Mouse (Mus musculus): ENCODE results near the gene Gprin1. TPM values are rescaled to one million over a fixed set of nuclear protein-coding genes. Genes with fewer than 3 reads are reported as not detected.

Gene Gprin1
- total and polyA plus RNA-seq, 2 experiments from 2014 or later: 23.0 to 170 TPM

DNA sequence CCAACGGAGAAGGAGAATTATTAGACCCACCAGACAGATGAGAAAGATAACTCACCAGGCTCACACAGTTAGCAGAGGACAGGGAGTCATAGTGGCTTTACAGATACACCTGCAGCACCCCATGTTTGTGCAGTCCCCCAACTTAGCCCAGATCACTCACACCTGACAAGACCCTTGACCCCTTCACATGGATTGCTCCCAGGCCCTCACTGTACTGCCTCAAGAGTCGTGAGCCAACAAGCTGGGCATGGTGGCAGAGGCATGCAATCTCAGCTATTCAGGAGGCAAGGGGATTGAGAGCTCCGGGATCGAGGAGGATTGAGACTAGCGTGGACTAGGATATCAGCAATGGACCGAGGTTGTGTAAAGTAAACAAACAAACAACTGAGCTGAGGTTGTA, 4.1 kb upstream of the Gprin1 start:
- H3K4me2 ChIP-seq (ENCODE audit: low read depth, low read length, poor library complexity, severe bottlenecking): no peak overlapping the region
- WGBS: 61% methylated on average over 6 of the region's 6 CpGs
- no peak overlapping the region for H3K4me3 ChIP-seq (ENCODE audit: low read depth, low read length)
- no peaks in the 10 kb centered on the region for H3K27me3 ChIP-seq (ENCODE audit: insufficient read depth, low read length)
- H3K27ac ChIP-seq (ENCODE audit: low read depth, low read length): no peak overlapping the region
- H3K36me3 ChIP-seq (ENCODE audit: insufficient read depth, low read length): no peaks in the 10 kb centered on the region
- DNase-seq (ENCODE audit: low spot score) (no peak), ATAC-seq (ENCODE audit: low FRiP score) (no peak)
- H3K4me1 ChIP-seq (ENCODE audit: insufficient read depth, low read length): peaks cover 19% of the 10 kb centered on the region
- no peaks in the 10 kb centered on the region for H3K9me3 ChIP-seq (ENCODE audit: low read length)
- no peak for TF ChIP-seq CTCF (IDR thresholded peaks at IDR 0.05)
- no peak overlapping the region for H3K9ac ChIP-seq (replicated peaks; ENCODE audit: low read length, poor library complexity, severe bottlenecking)

DNA sequence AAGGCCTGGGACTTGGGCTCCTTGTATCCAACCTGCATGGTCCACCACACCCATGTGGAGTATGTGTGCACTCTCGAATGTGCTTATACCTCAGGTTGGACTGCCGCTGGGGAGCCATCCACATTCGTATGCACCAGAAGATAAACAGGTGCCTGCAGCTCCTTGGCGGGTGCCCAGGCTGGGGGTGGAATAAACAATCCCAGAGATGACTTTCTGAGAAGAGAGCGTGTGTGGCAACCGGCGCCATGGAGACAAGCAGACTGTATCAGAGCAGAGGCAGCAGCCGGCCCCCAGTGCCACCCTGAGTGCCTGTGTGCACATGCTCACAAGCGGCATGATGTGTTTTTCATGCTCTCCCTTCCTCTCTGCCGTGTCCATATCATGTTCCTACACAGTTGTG, 3.0 kb upstream of the Gprin1 start:
- Histone ChIP-seq H3K36me3 (ENCODE audit: insufficient read depth, low read length) (no peaks in the 10 kb centered on the region), H3K27ac (ENCODE audit: low read depth, low read length) (no peak overlapping the region), H3K9ac (replicated peaks; ENCODE audit: low read length, poor library complexity, severe bottlenecking) (no peak overlapping the region), H3K4me2 (ENCODE audit: low read depth, low read length, poor library complexity, severe bottlenecking) (no peak overlapping the region), H3K4me3 (ENCODE audit: low read depth, low read length) (no peak overlapping the region), H3K27me3 (ENCODE audit: insufficient read depth, low read length) (no peaks in the 10 kb centered on the region), H3K4me1 (ENCODE audit: insufficient read depth, low read length) (peaks cover 25% of the 10 kb centered on the region), H3K9me3 (ENCODE audit: low read length) (no peaks in the 10 kb centered on the region)
- no peak for TF ChIP-seq CTCF (IDR thresholded peaks at IDR 0.05)
- ATAC-seq (ENCODE audit: low FRiP score) (no peak), DNase-seq (ENCODE audit: low spot score) (no peak)
- WGBS: 57% methylated on average over 10 of the region's 10 CpGs

DNA sequence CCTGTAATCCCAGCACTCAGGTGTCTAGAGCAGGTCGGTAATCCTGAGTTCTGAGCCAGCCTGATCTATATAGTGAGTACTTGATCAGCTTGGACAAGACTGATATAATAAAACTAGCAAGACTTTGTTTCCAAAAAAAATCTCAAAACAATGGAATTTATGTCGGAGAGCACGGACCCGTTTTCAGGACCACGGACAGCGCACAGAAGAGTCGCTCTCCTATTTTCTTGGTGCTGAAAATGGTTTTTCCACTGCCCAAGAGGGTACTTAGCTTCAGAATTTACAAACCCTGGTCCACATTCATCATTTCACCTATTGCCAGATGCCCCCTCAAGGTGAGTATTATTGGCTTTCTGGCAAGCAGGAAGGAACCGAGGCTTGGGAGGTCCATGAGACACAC, 1.0 kb upstream of the Gprin1 start:
- no peak for ATAC-seq (ENCODE audit: low FRiP score)
- DNase-seq (ENCODE audit: low spot score): no peak
- no peak overlapping the region for H3K27ac ChIP-seq (ENCODE audit: low read depth, low read length)
- peak overlapping the region; percentile 73; the same call in 1 of the 2 replicates for H3K4me2 ChIP-seq (ENCODE audit: low read depth, low read length, poor library complexity, severe bottlenecking)
- H3K9me3 ChIP-seq (ENCODE audit: low read length): no peaks in the 10 kb centered on the region
- H3K27me3 ChIP-seq (ENCODE audit: insufficient read depth, low read length): no peaks in the 10 kb centered on the region
- no peak overlapping the region for H3K9ac ChIP-seq (replicated peaks; ENCODE audit: low read length, poor library complexity, severe bottlenecking)
- peaks cover 28% of the 10 kb centered on the region for H3K4me1 ChIP-seq (ENCODE audit: insufficient read depth, low read length)
- TF ChIP-seq CTCF (IDR thresholded peaks at IDR 0.05): no peak
- 10% methylated on average over 8 of the region's 8 CpGs for WGBS
- no peak overlapping the region for H3K4me3 ChIP-seq (ENCODE audit: low read depth, low read length)
- H3K36me3 ChIP-seq (ENCODE audit: insufficient read depth, low read length): no peaks in the 10 kb centered on the region

DNA sequence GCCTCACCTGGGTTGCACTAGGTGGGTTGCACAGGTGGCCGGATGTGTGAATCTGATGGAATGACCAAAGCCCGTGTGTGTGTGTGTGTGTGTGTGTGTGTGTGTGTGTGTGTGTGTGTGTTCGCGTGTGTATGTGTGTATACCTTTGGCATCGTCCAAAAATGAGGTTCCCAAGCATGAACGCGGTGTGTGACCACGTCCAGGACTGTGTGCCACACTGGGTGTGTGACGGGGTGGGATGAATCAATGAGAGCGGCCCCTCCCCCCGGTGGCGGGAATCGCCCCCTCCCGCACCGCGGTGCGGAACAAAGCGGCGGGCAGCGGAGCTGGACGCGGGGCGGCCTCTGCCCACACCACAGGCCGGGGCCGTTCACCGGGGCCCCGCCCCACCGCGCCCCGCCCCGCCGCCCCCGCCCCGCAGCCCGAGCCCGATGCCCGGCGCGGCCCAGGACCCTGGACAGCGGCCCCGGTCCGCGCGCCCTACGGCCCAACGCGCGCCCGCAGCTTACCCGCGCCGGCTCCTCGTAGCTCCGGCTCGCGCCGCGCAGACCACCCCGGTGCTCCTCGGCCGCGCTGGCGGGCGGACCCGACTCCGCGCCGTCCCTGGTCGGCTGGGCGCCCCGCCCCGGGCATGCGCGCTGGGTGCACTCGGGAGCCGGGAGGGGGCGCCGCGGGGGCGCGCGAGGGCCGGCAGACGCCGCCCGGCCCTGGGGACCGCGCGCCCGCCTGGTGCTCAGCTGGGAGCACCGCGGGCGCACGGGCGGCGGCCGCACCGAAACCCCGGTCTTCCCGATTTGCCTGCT, 412 bp downstream of the Gprin1 start:
- TF ChIP-seq CTCF (IDR thresholded peaks at IDR 0.05): no peak
- Histone ChIP-seq H3K4me3 (ENCODE audit: low read depth, low read length) (peak overlapping the region; percentile 65), H3K9ac (replicated peaks; ENCODE audit: low read length, poor library complexity, severe bottlenecking) (peak overlapping the region; percentile 84), H3K4me2 (ENCODE audit: low read depth, low read length, poor library complexity, severe bottlenecking) (peak overlapping the region; percentile 73), H3K36me3 (ENCODE audit: insufficient read depth, low read length) (no peaks in the 10 kb centered on the region), H3K27ac (ENCODE audit: low read depth, low read length) (peak overlapping the region; percentile 87), H3K9me3 (ENCODE audit: low read length) (no peaks in the 10 kb centered on the region), H3K27me3 (ENCODE audit: insufficient read depth, low read length) (no peaks in the 10 kb centered on the region), H3K4me1 (ENCODE audit: insufficient read depth, low read length) (peaks cover 18% of the 10 kb centered on the region)
- WGBS: 3% methylated on average over 19 of the region's 100 CpGs
- DNase-seq (ENCODE audit: low spot score): peak; percentile 86
- peak; percentile 81 for ATAC-seq (ENCODE audit: low FRiP score)

DNA sequence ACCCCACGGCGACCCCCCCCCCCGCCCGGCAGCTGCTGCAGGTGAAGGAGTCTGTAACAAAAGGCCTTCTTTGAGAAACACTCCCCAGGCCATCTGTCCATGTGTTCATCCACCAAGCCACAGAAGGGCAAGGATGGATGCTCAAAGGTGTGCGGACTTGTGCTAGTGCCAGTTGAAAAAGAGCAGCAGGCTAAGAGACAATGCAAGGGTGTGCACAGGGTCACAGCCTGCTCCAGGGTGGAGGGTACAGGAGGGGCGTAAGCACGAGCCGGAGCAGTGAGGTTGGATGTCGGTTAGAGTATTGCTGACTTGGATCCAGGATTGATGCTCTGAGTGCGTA, 983 bp downstream of the Gprin1 start:
- peak overlapping the region; percentile 84 for H3K9ac ChIP-seq (replicated peaks; ENCODE audit: low read length, poor library complexity, severe bottlenecking)
- peak; percentile 36 for ATAC-seq (ENCODE audit: low FRiP score)
- peak overlapping the region; percentile 87 for H3K27ac ChIP-seq (ENCODE audit: low read depth, low read length)
- 23% methylated on average over 10 of the region's 10 CpGs for WGBS
- peak overlapping the region; percentile 65 for H3K4me3 ChIP-seq (ENCODE audit: low read depth, low read length)
- DNase-seq (ENCODE audit: low spot score): no peak
- no peak for TF ChIP-seq CTCF (IDR thresholded peaks at IDR 0.05)
- no peaks in the 10 kb centered on the region for H3K36me3 ChIP-seq (ENCODE audit: insufficient read depth, low read length)
- no peaks in the 10 kb centered on the region for H3K9me3 ChIP-seq (ENCODE audit: low read length)
- H3K27me3 ChIP-seq (ENCODE audit: insufficient read depth, low read length): no peaks in the 10 kb centered on the region
- peak overlapping the region; percentile 73 for H3K4me2 ChIP-seq (ENCODE audit: low read depth, low read length, poor library complexity, severe bottlenecking)
- peaks cover 18% of the 10 kb centered on the region for H3K4me1 ChIP-seq (ENCODE audit: insufficient read depth, low read length)

DNA sequence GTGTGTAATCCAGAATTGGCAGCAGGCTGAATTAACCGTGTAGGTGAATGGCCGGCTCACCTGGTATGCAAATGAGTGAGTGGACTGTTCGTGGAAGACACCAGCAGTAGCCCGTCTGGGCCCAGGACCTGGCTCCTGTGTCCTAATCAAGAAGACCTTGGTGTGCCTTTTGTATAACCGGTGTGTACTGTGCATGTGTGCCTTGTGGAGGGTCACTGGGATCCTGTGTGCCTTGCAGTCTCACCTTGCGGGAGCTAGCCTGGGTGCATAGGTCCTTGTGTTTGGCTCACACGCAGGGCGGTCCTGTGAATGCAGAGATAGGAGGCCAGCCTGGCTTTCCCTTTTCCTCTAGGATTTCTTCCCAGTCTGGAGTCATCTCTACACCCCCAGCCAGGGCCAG, 1.5 kb downstream of the Gprin1 start:
- Histone ChIP-seq H3K36me3 (ENCODE audit: insufficient read depth, low read length) (no peaks in the 10 kb centered on the region), H3K4me1 (ENCODE audit: insufficient read depth, low read length) (peaks cover 18% of the 10 kb centered on the region), H3K4me3 (ENCODE audit: low read depth, low read length) (peak overlapping the region; percentile 65), H3K27ac (ENCODE audit: low read depth, low read length) (peak overlapping the region; percentile 87), H3K9ac (replicated peaks; ENCODE audit: low read length, poor library complexity, severe bottlenecking) (peak overlapping the region; percentile 84), H3K4me2 (ENCODE audit: low read depth, low read length, poor library complexity, severe bottlenecking) (peak overlapping the region; percentile 73), H3K9me3 (ENCODE audit: low read length) (no peaks in the 10 kb centered on the region), H3K27me3 (ENCODE audit: insufficient read depth, low read length) (no peaks in the 10 kb centered on the region)
- no peak for DNase-seq (ENCODE audit: low spot score)
- WGBS: 76% methylated on average over 8 of the region's 8 CpGs
- ATAC-seq (ENCODE audit: low FRiP score): no peak
- TF ChIP-seq CTCF (IDR thresholded peaks at IDR 0.05): no peak

Measured in midbrain, postnatal 0 days (tissue).